Comparison of ENCODE assay signal across 8 mouse cellular contexts in the genomic region with DNA sequence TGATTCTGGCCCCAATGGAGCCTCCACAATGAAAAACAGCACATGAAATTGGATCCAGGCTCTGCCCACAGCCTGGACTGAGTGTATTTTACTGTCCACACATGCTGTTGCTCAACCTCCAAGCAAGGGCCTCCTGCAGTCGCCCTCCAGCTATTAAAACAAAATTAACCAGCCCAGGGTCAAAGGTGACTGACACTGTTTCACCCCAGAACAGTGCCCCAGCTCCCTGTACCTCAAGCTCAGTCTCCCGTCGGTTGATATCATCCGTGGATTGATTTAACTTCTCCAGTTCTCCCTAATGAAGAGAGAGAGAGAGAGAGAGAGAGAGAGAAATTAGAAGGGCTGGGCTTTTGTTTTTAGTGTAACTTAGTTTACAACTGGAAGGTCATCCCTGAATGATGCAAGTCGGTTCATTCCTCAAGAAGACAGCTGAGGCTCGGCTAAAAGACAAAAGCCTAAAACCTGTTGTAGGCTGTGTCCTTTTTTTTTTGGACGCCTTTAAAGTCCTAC. TPM values are rescaled to one million over a fixed set of nuclear protein-coding genes. Genes with fewer than 3 reads are reported as not detected.
DNase-seq lines count a peak whose midpoint lies in the region; ATAC-seq and TF ChIP-seq lines count a peak whose summit lies in the region.

No protein-coding gene starts in this region.

- no peak for ATAC-seq in embryonic facial prominence, embryonic 15.5 days (ENCODE audit: insufficient number of reproducible peaks, low FRiP score, low TSS enrichment, low read depth)
- no peak for ATAC-seq in intestine, embryonic 16.5 days
- ATAC-seq in liver, postnatal 0 days = peak; percentile 72

- H3K9ac ChIP-seq in embryonic facial prominence, embryonic 15.5 days = no peak overlapping the region
- H3K9ac ChIP-seq in intestine, embryonic 16.5 days (ENCODE audit: low read depth, low read length) = no peak overlapping the region
- peak overlapping the region; percentile 46 for H3K9ac ChIP-seq in liver, postnatal 0 days (replicated peaks)

- no peaks in the 10 kb centered on the region for H3K27me3 ChIP-seq in embryonic facial prominence, embryonic 15.5 days
- H3K27me3 ChIP-seq in intestine, embryonic 16.5 days (replicated peaks; ENCODE audit: control insufficient read depth, insufficient read depth, low read length) = no peaks in the 10 kb centered on the region
- 0 out of 2 replicates have a peak, but pooled peaks cover 7% of the 10 kb centered on the region for H3K27me3 ChIP-seq in liver, postnatal 0 days (ENCODE audit: insufficient read depth, low read length)

- DNase-seq in heart, adult 11 months = peak; percentile 95
- no peak for DNase-seq in heart, postnatal 25 days (ENCODE audit: low spot score)
- DNase-seq in liver, postnatal 0 days = peak; percentile 53
- DNase-seq in c-Kit-positive CD71-positive TER-119-positive erythroid progenitor cells, embryonic 14.5 days (ENCODE audit: low spot score) = no peak
- DNase-seq in left cerebral cortex, postnatal 10 days (ENCODE audit: extremely low spot score in 1 of 2, low spot score in 2 of 2) = no peak
- no peak for DNase-seq in right cerebral cortex, postnatal 25 days

- H3K4me2 ChIP-seq in embryonic facial prominence, embryonic 15.5 days (replicated peaks) = peak overlapping the region; percentile 25; the same call in 1 of the 2 replicates
- peak overlapping the region; percentile 38 for H3K4me2 ChIP-seq in intestine, embryonic 16.5 days (ENCODE audit: low read depth, low read length)
- peak overlapping the region; percentile 85 for H3K4me2 ChIP-seq in liver, postnatal 0 days (ENCODE audit: low read depth, low read length)

- WGBS in embryonic facial prominence, embryonic 15.5 days = 38% methylated on average over 7 of the region's 7 CpGs
- 27% methylated on average over 7 of the region's 7 CpGs for WGBS in intestine, embryonic 16.5 days
- WGBS in liver, postnatal 0 days (ENCODE audit: insufficient replicate concordance) = 44% methylated on average over 7 of the region's 7 CpGs

- peaks cover 35% of the 10 kb centered on the region for H3K4me1 ChIP-seq in embryonic facial prominence, embryonic 15.5 days
- H3K4me1 ChIP-seq in intestine, embryonic 16.5 days (ENCODE audit: control insufficient read depth, insufficient read depth, low read length) = peaks cover 26% of the 10 kb centered on the region
- H3K4me1 ChIP-seq in liver, postnatal 0 days (ENCODE audit: insufficient read depth) = peaks cover 49% of the 10 kb centered on the region

- intact Hi-C loops in heart, postnatal 25 days (cut with DNase I) = loop anchor here (2.0 kb wide), 1 partner anchor 19 kb away; no protein-coding TSS in a partner anchor
- intact Hi-C loops in left cerebral cortex, postnatal 10 days (cut with DNase I) = no loop called here

- H3K9me3 ChIP-seq in embryonic facial prominence, embryonic 15.5 days (replicated peaks) = no peaks in the 10 kb centered on the region
- H3K9me3 ChIP-seq in intestine, embryonic 16.5 days (ENCODE audit: control insufficient read depth, low read length) = no peaks in the 10 kb centered on the region
- H3K9me3 ChIP-seq in liver, postnatal 0 days (ENCODE audit: low read length) = no peaks in the 10 kb centered on the region

- no peaks in the 10 kb centered on the region for H3K36me3 ChIP-seq in embryonic facial prominence, embryonic 15.5 days
- no peaks in the 10 kb centered on the region for H3K36me3 ChIP-seq in intestine, embryonic 16.5 days (ENCODE audit: control insufficient read depth, insufficient read depth, low read length)
- H3K36me3 ChIP-seq in liver, postnatal 0 days (replicated peaks; ENCODE audit: insufficient read depth, low read length) = no peaks in the 10 kb centered on the region

- peak overlapping the region; percentile 74 for H3K27ac ChIP-seq in embryonic facial prominence, embryonic 15.5 days (replicated peaks)
- H3K27ac ChIP-seq in intestine, embryonic 16.5 days (ENCODE audit: low read length) = peak overlapping the region; percentile 60
- H3K27ac ChIP-seq in liver, postnatal 0 days (ENCODE audit: low read depth) = peak overlapping the region; percentile 82

- no peak for TF ChIP-seq CTCF in liver, postnatal 0 days (IDR thresholded peaks at IDR 0.05; ENCODE audit: low read depth)

- H3K4me3 ChIP-seq in embryonic facial prominence, embryonic 15.5 days (replicated peaks) = 0 out of 2 replicates have a peak overlapping the region, but pooled peaks have one; percentile 9
- H3K4me3 ChIP-seq in intestine, embryonic 16.5 days (ENCODE audit: low read length) = no peak overlapping the region
- H3K4me3 ChIP-seq in liver, postnatal 0 days (ENCODE audit: low read depth, low read length) = peak overlapping the region; percentile 82

- TF ChIP-seq EP300 in liver, postnatal 0 days (IDR thresholded peaks at IDR 0.05; ENCODE audit: low read depth) = no peak

RNA-seq across cellular contexts. Expression of gene Sh3bp5, which starts 2.0 kb away (rescaled TPM):
- 10 to 100 TPM; 41.0 to 58.1 TPM for total RNA-seq in heart, postnatal 25 days (2021)
- polyA plus RNA-seq in embryonic facial prominence, embryonic 15.5 days (2015; fragmentation: Nextera tagmentation; extraction: Ambion mirVana) = 29.1 and 30.4 TPM in 2 replicates
- 17.1 and 17.2 TPM in 2 replicates for polyA plus RNA-seq in intestine, embryonic 16.5 days (2015; fragmentation: Nextera tagmentation; extraction: Ambion mirVana)
- 29.7 and 31.8 TPM in 2 replicates for polyA plus RNA-seq in liver, postnatal 0 days (2015; fragmentation: Nextera tagmentation; extraction: Ambion mirVana)
- 10 to 100 TPM; 76.4 to 80.0 TPM for total RNA-seq in left cerebral cortex, postnatal 10 days (2021)

Comparison
In these comparisons a context has a peak if more than half of its experiments do, and no peak if none do; other contexts are left out.
1. DNase-seq: peak in heart, adult 11 months (single experiment) and liver, postnatal 0 days (single experiment); none in heart, postnatal 25 days (single experiment), c-Kit-positive CD71-positive TER-119-positive erythroid progenitor cells, embryonic 14.5 days (single experiment), left cerebral cortex, postnatal 10 days (0 of 2) and right cerebral cortex, postnatal 25 days (single experiment).
2. H3K4me2 ChIP-seq: peak in every context shown above with its lines; median percentile 85 in liver, postnatal 0 days; 38 in intestine, embryonic 16.5 days; 25 in embryonic facial prominence, embryonic 15.5 days.
3. Peak in every context shown above with its lines, with median percentiles within 50 percentile points of each other: H3K27ac ChIP-seq.